Mouse (Mus musculus): Measurements from ENCODE around the gene B230104I21Rik. TPM values are rescaled to one million over a fixed set of nuclear protein-coding genes. Genes with fewer than 3 reads are reported as not detected.

Gene B230104I21Rik
- polyA plus RNA-seq, 1 experiment = not detected

- WGBS = 23% methylated on average over 2 of the region's 2 CpGs
- H3K4me3 ChIP-seq (ENCODE audit: control insufficient read depth, insufficient read depth, low read length) = no peak overlapping the region
- no peaks in the 10 kb centered on the region for H3K27me3 ChIP-seq (ENCODE audit: control insufficient read depth, insufficient read depth, low read length)
- no peak overlapping the region for H3K27ac ChIP-seq (ENCODE audit: control insufficient read depth, insufficient read depth, low read length)
- no peaks in the 10 kb centered on the region for H3K36me3 ChIP-seq (ENCODE audit: control insufficient read depth, insufficient read depth, low read length)
- DNase-seq = no peak
- no peaks in the 10 kb centered on the region for H3K4me1 ChIP-seq (replicated peaks; ENCODE audit: control insufficient read depth, insufficient read depth, low read length)
- TF ChIP-seq CTCF (IDR thresholded peaks at IDR 0.05; ENCODE audit: borderline replicate concordance, control insufficient read depth, extremely low read depth, insufficient read depth, low read length, poor library complexity) = no peak
- TF ChIP-seq POLR2A (IDR thresholded peaks at IDR 0.05; ENCODE audit: control insufficient read depth, extremely low read depth, insufficient read depth, low read length, poor library complexity) = no peak
Observed at GRCm38 (mm10) chr4:154309131-154309530, 26.8 kb upstream of the B230104I21Rik start.

GRCm38 (mm10) chr4:154310576-154311262 is 25.2 kb upstream of the B230104I21Rik start:
- DNase-seq = no peak
- Histone ChIP-seq H3K27me3 (ENCODE audit: control insufficient read depth, insufficient read depth, low read length) (no peaks in the 10 kb centered on the region), H3K4me1 (replicated peaks; ENCODE audit: control insufficient read depth, insufficient read depth, low read length) (no peaks in the 10 kb centered on the region), H3K36me3 (ENCODE audit: control insufficient read depth, insufficient read depth, low read length) (no peaks in the 10 kb centered on the region), H3K4me3 (ENCODE audit: control insufficient read depth, insufficient read depth, low read length) (no peak overlapping the region), H3K27ac (ENCODE audit: control insufficient read depth, insufficient read depth, low read length) (no peak overlapping the region)
- no peak for TF ChIP-seq CTCF (IDR thresholded peaks at IDR 0.05; ENCODE audit: borderline replicate concordance, control insufficient read depth, extremely low read depth, insufficient read depth, low read length, poor library complexity)
- no peak for TF ChIP-seq POLR2A (IDR thresholded peaks at IDR 0.05; ENCODE audit: control insufficient read depth, extremely low read depth, insufficient read depth, low read length, poor library complexity)
- WGBS = 83% methylated on average over 9 of the region's 9 CpGs

GRCm38 (mm10) chr4:154312143-154312812 is 23.6 kb upstream of the B230104I21Rik start:
- 85% methylated on average over 2 of the region's 2 CpGs for whole genome bisulfite sequencing
- H3K36me3 ChIP-seq (ENCODE audit: control insufficient read depth, insufficient read depth, low read length) = no peaks in the 10 kb centered on the region
- no peak for DNase-seq
- no peak overlapping the region for H3K27ac ChIP-seq (ENCODE audit: control insufficient read depth, insufficient read depth, low read length)
- TF ChIP-seq POLR2A (IDR thresholded peaks at IDR 0.05; ENCODE audit: control insufficient read depth, extremely low read depth, insufficient read depth, low read length, poor library complexity) (no peak), CTCF (IDR thresholded peaks at IDR 0.05; ENCODE audit: borderline replicate concordance, control insufficient read depth, extremely low read depth, insufficient read depth, low read length, poor library complexity) (no peak)
- H3K4me1 ChIP-seq (replicated peaks; ENCODE audit: control insufficient read depth, insufficient read depth, low read length) = no peaks in the 10 kb centered on the region
- H3K4me3 ChIP-seq (ENCODE audit: control insufficient read depth, insufficient read depth, low read length) = no peak overlapping the region
- H3K27me3 ChIP-seq (ENCODE audit: control insufficient read depth, insufficient read depth, low read length) = no peaks in the 10 kb centered on the region

- DNase-seq = no peak
- Histone ChIP-seq H3K36me3 (ENCODE audit: control insufficient read depth, insufficient read depth, low read length) (no peaks in the 10 kb centered on the region), H3K27ac (ENCODE audit: control insufficient read depth, insufficient read depth, low read length) (no peak overlapping the region), H3K4me1 (replicated peaks; ENCODE audit: control insufficient read depth, insufficient read depth, low read length) (no peaks in the 10 kb centered on the region), H3K27me3 (ENCODE audit: control insufficient read depth, insufficient read depth, low read length) (no peaks in the 10 kb centered on the region), H3K4me3 (ENCODE audit: control insufficient read depth, insufficient read depth, low read length) (no peak overlapping the region)
- 76% methylated on average over 4 of the region's 4 CpGs for WGBS
- TF ChIP-seq CTCF (IDR thresholded peaks at IDR 0.05; ENCODE audit: borderline replicate concordance, control insufficient read depth, extremely low read depth, insufficient read depth, low read length, poor library complexity) (no peak), POLR2A (IDR thresholded peaks at IDR 0.05; ENCODE audit: control insufficient read depth, extremely low read depth, insufficient read depth, low read length, poor library complexity) (no peak)
Observed at GRCm38 (mm10) chr4:154312935-154313621, 22.8 kb upstream of the B230104I21Rik start.

GRCm38 (mm10) chr4:154313622-154313967 is 22.3 kb upstream of the B230104I21Rik start:
- Histone ChIP-seq H3K4me3 (ENCODE audit: control insufficient read depth, insufficient read depth, low read length) (no peak overlapping the region), H3K27ac (ENCODE audit: control insufficient read depth, insufficient read depth, low read length) (no peak overlapping the region), H3K4me1 (replicated peaks; ENCODE audit: control insufficient read depth, insufficient read depth, low read length) (no peaks in the 10 kb centered on the region), H3K36me3 (ENCODE audit: control insufficient read depth, insufficient read depth, low read length) (no peaks in the 10 kb centered on the region), H3K27me3 (ENCODE audit: control insufficient read depth, insufficient read depth, low read length) (no peaks in the 10 kb centered on the region)
- no peak for DNase-seq
- TF ChIP-seq POLR2A (IDR thresholded peaks at IDR 0.05; ENCODE audit: control insufficient read depth, extremely low read depth, insufficient read depth, low read length, poor library complexity) (no peak), CTCF (IDR thresholded peaks at IDR 0.05; ENCODE audit: borderline replicate concordance, control insufficient read depth, extremely low read depth, insufficient read depth, low read length, poor library complexity) (no peak)
- 84% methylated on average over 11 of the region's 11 CpGs for WGBS

GRCm38 (mm10) chr4:154325410-154325809 is 10.5 kb upstream of the B230104I21Rik start:
- H3K4me3 ChIP-seq (ENCODE audit: control insufficient read depth, insufficient read depth, low read length) = no peak overlapping the region
- WGBS = 90% methylated on average over 4 of the region's 4 CpGs
- no peak overlapping the region for H3K27ac ChIP-seq (ENCODE audit: control insufficient read depth, insufficient read depth, low read length)
- no peaks in the 10 kb centered on the region for H3K36me3 ChIP-seq (ENCODE audit: control insufficient read depth, insufficient read depth, low read length)
- H3K4me1 ChIP-seq (replicated peaks; ENCODE audit: control insufficient read depth, insufficient read depth, low read length) = no peaks in the 10 kb centered on the region
- TF ChIP-seq POLR2A (IDR thresholded peaks at IDR 0.05; ENCODE audit: control insufficient read depth, extremely low read depth, insufficient read depth, low read length, poor library complexity) (no peak), CTCF (IDR thresholded peaks at IDR 0.05; ENCODE audit: borderline replicate concordance, control insufficient read depth, extremely low read depth, insufficient read depth, low read length, poor library complexity) (no peak)
- DNase-seq = no peak
- no peaks in the 10 kb centered on the region for H3K27me3 ChIP-seq (ENCODE audit: control insufficient read depth, insufficient read depth, low read length)

Measured in thymus, adult 2 months (tissue).